Mouse (Mus musculus) spleen, adult 10 weeks (tissue): ENCODE measurements around the gene Gm21988. TPM values are rescaled to one million over a fixed set of nuclear protein-coding genes. Genes with fewer than 3 reads are reported as not detected.

Experiments used
- polyA plus RNA-seq: library from polyadenylated mRNA; stranded (reverse); fragments of 350-450 nt; fragmentation: Illumina TruSeq; extraction: RNeasy Lipid Tissue Mini Kit (QIAGEN cat#74804); gene quantifications from one replicate; pipeline ENCODE4 v1.2.3, GENCODE M21; 2015; ENCODE audit warnings: low replicate concordance; ENCODE audit not compliant: insufficient read depth

The Gm21988 gene
- 2.0 TPM for polyA plus RNA-seq

GRCm38 (mm10) chr11:70239541-70240279, at the start of gene Gm21988, which contains the start of gene Rnasek:
Gene Gm21988, minus strand, starts transcription at chr11:70239830.
Gene Rnasek, minus strand, starts transcription at chr11:70239842.

DNA sequence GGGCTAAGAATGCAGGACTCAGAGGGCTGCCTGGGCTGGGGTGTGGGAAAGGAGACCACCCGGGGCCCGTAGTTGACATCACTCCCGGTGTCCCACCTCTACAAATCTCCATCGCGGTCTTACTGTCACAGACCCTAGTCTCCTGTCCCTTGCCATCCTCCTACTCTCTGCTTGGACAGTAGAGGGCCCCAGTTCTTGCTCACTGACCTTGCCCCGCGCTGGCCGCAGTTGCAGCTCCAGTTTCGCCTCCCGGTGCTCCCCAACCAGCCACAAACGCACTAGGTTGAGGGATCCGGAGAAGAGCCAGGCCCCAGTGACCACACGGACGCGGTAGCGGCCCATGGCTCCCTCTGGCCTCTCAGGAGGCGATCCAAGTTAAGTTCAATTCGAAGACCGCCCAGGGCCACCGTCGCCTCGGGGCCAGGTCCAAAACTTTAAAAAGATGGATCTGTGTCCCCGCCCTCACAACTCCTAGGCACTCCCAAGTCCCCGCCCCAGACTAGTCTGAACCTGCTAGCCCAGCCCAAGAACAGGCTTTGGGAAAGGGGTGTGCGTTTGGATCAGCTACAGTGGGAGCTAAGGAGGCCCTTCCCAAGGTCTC, 15.4 kb upstream of the Gm21988 start, which contains the start of gene Alox12:
TSS of gene Alox12 (minus strand) at position 423 of the 601 bp plus-strand sequence.

DNA sequence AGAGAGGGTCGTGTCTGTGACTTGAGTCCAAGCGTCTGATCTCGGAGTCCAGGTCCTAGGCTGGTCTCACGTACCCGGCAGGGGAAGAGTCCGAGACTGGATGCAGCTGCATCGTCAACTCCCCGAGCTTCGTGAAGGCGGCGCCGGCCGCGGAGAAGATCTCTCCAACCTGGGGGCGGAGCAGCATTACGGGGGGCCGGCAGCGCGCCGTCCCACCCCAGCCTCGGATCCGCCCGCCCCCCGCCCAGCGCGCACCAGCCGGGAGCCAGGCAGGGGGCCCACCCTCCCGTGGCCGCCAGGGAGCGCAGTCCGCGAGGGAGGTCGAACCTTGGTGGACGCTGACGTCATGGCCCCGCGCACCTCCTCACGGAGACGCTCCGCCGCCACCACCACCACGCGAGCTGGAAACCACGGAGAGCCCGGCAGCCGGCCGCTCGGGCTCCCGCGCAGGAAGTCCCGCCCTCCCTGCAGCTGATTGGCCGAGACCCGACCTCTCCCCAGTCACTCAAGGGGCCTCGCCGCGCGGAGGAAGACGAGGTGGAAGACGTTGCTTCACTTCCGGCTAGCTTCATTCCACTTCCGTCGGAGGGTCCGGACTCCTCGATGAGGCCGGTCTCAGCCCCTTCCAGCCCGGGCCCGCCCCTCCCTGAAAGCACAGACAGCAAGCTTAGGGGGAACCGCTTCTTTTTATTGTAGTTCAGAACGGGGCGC, 2.0 kb downstream of the Gm21988 start, which contains the start of gene 0610010K14Rik:
TSS of gene 0610010K14Rik (minus strand) at position 458 of the 711 bp plus-strand sequence.

DNA sequence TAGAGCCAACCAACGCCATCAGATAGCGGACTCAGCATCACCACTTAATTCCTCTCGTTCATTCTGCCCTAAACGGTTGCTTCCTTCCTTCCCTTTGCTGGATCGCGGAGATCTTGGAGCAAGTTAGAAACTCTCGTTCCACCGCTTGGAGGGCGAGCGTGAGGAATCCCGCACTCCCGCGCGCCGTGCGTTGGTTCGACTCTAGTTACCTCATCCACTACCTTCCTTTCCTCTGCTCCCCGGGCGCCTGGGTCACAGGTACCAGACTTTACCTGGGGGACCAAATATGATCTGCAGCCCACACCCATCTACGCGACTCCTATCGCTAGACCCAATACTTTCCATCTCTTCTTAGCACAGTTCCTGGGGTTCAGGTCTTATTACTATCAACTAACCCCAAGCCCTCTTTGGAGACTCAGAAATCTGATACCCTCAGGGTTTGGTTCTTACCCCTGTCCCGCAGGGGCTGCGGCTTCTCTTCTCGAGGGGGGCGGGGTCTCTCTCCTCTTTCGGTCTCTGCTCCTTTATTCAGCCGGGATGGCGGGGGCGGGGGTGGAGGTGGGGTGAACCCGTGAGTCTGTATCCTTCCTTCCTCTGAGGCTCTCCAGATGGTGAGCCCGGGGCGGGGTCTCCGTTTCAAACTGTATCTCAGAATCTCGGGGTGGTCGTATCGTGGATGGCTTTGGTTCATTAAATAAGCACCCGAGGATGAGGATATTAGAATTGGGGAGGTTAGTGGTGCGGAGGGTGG, 10.2 kb downstream of the Gm21988 start, which contains the start of gene Bcl6b:
TSS of gene Bcl6b (minus strand) at position 539 of the 751 bp plus-strand sequence.

GRCm38 (mm10) chr11:70220731-70221602, 18.7 kb downstream of the Gm21988 start, which contains the start of gene Slc16a13:
Gene Slc16a13, minus strand, starts transcription at chr11:70221064.

GRCm38 (mm10) chr11:70212423-70212822, 27.2 kb downstream of the Gm21988 start, which contains the start of gene Slc16a11:
Gene Slc16a11, plus strand, starts transcription at chr11:70212752.

Other genes with a start within 250 kb of the Gm21988 start
- gene Gabarap, start 248.7 kb downstream of the Gm21988 start, polyA plus RNA-seq = 492 TPM
- gene Phf23, start 244.1 kb downstream of the Gm21988 start, polyA plus RNA-seq = 67.0 TPM
- 9.8 TPM for gene Dvl2, start 239.2 kb downstream of the Gm21988 start, polyA plus RNA-seq
- gene Acadvl, start 224.4 kb downstream of the Gm21988 start, polyA plus RNA-seq = 41.9 TPM
- gene Dlg4, start 222.9 kb downstream of the Gm21988 start, polyA plus RNA-seq = 9.5 TPM
- gene Asgr1, start 185.7 kb downstream of the Gm21988 start, polyA plus RNA-seq = not detected
- gene Asgr2, start 147.2 kb downstream of the Gm21988 start, polyA plus RNA-seq = 0.68 TPM
- 2.1 TPM for gene Mgl2, start 109.5 kb downstream of the Gm21988 start, polyA plus RNA-seq
- 10.4 TPM for gene Clec10a, start 83.6 kb downstream of the Gm21988 start, polyA plus RNA-seq
- not detected for gene Slc16a11, start 27.1 kb downstream of the Gm21988 start, polyA plus RNA-seq
- 4.4 TPM for gene Slc16a13, start 18.8 kb downstream of the Gm21988 start, polyA plus RNA-seq
- gene Bcl6b, start 10.0 kb downstream of the Gm21988 start, polyA plus RNA-seq = 6.9 TPM
- gene 0610010K14Rik, start 1.9 kb downstream of the Gm21988 start, polyA plus RNA-seq = 38.9 TPM
- gene Rnasek, start within 50 bp of the Gm21988 start, polyA plus RNA-seq = 43.9 TPM
- gene Alox12, start 15.5 kb upstream of the Gm21988 start, polyA plus RNA-seq = 8.8 TPM
- gene Alox12e, start 82.8 kb upstream of the Gm21988 start, polyA plus RNA-seq = not detected
- 0.58 TPM for gene Alox15, start 112.2 kb upstream of the Gm21988 start, polyA plus RNA-seq
- gene Pelp1, start 170.2 kb upstream of the Gm21988 start, polyA plus RNA-seq = 11.0 TPM
- 94.8 TPM for gene Arrb2, start 192.8 kb upstream of the Gm21988 start, polyA plus RNA-seq
- gene Med11, start 212.1 kb upstream of the Gm21988 start, polyA plus RNA-seq = 40.8 TPM
- gene Zmynd15, start 219.6 kb upstream of the Gm21988 start, polyA plus RNA-seq = 4.9 TPM
- gene Cxcl16, start 220.2 kb upstream of the Gm21988 start, polyA plus RNA-seq = 36.3 TPM